Mouse (Mus musculus): ENCODE measurements around the gene Gm21885. TPM values are rescaled to one million over a fixed set of nuclear protein-coding genes. Genes with fewer than 3 reads are reported as not detected.

The Gm21885 gene
- total RNA-seq, 4 experiments from 2014 or later: not detected

DNA sequence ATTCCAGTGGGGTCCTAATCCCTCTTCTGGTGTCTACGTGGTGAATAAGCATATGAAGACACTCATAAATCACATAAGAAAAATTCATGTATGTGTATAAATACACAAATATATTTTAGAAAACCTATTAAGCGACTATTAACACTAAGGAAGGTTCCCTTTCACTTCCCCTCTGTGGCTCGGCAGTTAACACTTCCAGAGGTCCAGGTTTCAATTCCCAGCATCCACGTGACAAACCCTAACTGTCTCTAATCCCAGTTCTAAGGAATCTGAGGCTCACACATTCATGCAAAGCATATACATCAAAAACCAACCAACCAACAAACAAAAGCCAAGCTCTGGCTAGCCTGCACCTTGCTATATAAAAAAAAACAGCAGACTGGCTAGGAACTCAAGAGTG is 35.8 kb downstream of the Gm21885 start:
- DNase-seq (ENCODE audit: low spot score in 2 of 2): no peak

DNA sequence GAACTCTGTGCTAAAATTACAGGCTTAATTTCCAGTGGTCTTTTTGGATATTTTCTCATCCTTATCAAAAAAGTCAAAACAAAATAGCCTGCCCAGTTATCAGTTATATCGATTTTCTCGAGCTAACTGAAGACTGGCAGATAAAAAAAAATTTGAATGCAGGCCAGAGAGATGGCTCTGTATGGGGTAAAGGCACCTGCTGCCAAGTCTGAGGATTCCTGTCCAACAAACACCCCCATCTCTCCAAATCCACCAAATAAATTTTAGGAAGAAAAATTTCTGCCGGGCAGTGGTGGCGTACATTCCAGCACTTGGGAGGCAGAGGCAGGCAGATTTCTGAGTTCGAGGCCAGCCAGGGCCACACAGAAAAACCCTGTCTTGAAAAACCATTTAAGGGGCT is 36.4 kb downstream of the Gm21885 start:
- DNase-seq (ENCODE audit: low spot score in 2 of 2): no peak

DNA sequence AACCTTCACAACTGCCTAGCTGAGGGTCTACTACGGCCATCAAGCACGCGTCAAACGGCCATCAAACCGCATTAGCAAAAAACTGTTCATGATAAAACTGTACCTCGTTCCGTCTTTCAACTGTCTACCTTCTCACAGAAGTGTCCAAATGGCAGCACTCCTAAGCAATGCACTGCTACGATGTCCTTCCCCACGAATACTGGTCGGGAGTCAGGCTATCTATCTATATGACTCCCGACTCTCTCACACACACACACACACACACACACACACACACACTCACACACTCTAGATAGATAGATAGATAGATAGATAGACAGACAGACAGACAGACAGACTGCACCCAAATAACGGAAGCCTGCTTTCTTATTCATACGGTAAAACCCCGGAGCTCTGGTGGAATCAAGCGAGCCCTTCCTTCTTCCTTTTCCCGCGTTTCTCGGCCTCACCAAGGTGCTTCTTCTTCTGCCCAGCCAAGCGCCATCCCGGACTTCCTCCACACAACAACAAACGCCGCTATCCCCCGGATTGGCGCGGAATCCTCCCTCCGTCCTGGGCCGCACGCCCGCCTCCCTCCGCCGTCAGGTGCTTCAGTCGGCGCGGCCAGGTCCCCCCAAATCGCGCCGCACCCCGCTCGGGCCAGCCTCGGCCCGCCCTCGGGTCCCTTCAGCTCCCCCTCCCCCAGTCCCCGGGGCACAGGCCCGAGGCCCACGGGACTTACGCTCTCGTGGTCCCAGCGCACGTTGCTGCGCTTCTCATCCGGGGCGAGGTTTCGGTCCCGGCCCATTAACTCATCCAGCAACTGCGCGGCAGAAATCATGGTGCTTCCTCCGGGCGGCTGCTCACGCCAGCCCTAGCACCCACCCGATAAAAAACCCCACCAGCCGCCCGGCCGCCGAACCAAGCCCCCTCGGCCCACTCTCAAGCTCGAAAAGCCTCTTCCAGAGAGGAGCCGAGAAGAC is 39.6 kb downstream of the Gm21885 start:
- no peak for DNase-seq (ENCODE audit: low spot score in 2 of 2)

- DNase-seq (ENCODE audit: low spot score in 2 of 2): peak; percentile 92
Observed at GRCm38 (mm10) chr11:94321931-94322400, 40.3 kb downstream of the Gm21885 start, which contains the start of gene Luc7l3. TSS of gene Luc7l3 (minus strand) at chr11:94321988.

GRCm38 (mm10) chr11:94322636-94323035 is 41.0 kb downstream of the Gm21885 start:
- no peak for DNase-seq (ENCODE audit: low spot score in 2 of 2)

GRCm38 (mm10) chr11:94323271-94323925 is 41.7 kb downstream of the Gm21885 start:
- no peak for DNase-seq (ENCODE audit: low spot score in 2 of 2)

- no peak for DNase-seq (ENCODE audit: low spot score in 2 of 2)
Observed at GRCm38 (mm10) chr11:94324618-94325017, 42.9 kb downstream of the Gm21885 start.

DNA sequence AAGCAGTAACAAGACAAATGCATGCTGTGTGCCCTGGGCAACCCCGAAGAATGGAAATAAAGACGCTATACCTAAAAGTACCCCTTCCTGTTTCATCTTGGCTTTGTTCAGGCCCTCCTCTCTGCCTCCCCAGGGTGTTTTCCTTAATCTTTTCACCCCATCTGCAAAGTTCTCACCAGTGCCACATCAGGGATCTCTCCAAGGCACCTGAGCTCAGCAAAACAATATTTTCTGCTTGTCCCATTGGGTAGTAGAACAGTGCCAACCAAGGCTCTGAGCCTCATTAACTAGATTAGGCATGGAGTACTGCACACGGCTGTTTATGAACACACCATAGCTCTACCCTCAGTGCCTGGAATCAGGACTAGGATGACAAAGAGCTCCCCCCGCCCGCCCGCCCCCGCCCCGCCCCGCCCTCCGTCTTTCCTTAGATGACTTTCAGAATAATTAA is 45.3 kb downstream of the Gm21885 start:
- DNase-seq (ENCODE audit: low spot score in 2 of 2): no peak

DNA sequence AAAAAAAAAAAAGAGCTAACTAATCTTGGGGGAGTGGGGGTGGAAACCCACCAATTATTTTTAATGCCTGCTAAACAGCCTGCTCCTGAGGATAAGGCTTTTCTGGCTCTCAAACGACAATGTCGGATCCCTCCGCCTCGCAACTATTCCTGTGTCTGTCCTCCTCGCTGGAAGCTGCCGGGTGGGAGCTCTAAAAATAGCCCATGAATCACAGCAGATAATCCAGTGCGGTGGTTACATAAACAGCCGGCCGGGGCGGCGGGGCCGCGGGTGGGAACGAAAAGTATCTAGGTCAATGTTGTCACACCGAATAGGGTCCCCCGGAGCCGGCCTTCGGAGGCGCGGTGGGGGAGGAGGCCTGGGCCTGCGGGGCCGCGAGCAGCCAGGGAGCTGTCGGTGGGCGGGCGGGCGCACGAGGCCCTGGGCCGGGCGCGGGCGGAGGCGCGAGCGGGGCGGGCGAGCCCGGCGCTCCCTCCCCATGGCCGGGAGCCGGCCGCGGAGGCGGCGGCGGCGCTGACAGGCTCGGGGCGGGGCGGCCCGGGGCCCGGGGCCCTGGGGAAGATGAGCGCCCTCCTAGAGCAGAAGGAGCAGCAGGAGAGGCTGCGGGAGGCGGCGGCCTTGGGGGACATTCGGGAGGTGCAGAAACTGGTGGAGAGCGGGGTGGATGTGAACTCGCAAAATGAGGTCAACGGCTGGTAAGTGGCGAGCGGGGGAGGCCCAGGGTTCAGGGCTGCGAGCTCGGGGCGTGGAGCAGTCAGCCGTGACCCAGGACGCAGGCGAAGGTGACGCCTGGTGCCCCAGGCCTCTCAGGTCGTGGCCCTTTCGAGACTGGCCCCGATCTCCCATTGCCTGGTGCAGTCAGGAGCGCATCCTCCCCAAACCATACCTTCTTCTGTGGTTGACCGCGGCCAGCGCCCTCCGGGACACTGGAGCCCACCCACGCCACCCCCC is 46.3 kb downstream of the Gm21885 start, which contains the start of gene Ankrd40:
Gene Ankrd40, plus strand, starts transcription at position 309 of the 951 bp plus-strand sequence.
- peak; percentile 94 to 95 for DNase-seq (ENCODE audit: low spot score in 2 of 2)

DNA sequence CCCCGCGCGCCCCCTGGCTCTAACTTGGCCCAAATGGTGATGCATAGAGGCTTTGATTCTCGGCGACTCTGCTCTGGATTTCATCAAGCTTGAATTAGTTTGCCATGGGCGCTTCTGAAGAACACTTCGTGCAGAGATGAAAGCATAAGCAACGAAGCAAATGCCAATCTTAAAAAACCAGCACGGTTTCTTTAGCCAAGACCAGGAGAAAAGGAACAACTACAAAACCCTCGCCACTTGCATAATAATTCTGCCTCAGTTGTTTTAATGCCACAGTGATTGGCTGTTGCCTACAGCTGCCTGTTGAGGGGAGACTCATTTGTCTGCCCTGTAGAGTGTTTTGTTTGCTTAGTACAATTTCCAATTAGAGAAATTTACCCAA is 47.0 kb downstream of the Gm21885 start:
- DNase-seq (ENCODE audit: low spot score in 2 of 2): no peak

DNA sequence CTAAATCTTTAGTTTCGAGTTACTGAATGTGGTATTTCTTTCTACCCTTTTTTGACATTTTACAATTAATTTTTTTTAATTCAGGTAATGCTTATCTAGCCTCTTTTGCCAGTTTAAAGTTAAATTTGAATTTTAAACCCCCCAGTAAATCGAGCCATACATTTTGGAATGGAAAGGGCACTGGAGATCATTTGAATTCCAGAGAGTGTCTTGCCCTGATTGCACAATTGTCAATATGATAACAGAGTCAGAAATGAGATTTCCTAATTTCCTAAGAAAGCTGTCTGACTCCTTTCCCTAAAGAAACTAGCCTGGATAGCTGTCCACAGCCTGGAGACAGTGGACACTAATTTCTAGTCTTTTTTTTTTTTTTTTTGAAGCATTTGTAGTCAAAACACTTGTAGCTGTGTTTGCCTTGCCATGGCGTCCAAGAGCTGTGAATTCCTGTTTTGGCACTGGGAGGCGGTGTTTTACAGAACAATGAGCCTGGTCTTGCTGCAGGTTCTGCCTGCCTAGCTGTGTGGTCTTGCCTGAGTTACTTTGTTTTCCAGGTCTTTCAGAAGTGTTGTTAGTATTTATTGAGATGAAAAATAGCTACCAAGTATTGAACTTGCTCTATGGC is 47.7 kb downstream of the Gm21885 start:
- no peak for DNase-seq (ENCODE audit: low spot score in 2 of 2)

DNA sequence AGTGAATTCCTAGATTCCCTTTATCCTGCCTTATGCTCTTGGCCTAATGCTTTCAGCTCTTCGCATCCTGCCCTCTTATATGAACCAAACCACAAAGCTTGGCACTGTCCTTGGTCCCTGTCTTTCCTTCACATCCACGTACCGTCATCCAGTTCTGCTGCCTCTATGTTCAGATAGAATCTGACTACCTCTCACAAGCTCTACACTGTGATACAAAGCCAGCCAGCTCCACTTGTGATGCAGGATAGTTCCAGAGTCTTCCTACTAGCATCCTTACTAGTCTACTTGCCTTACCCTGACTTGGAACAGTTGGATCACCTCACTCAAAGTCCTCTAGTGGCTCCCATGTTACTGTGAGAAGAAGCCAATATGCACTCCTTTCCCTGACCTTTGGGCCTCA is 48.5 kb downstream of the Gm21885 start:
- no peak for DNase-seq (ENCODE audit: low spot score in 2 of 2)

GRCm38 (mm10) chr11:94332726-94333125 is 51.1 kb downstream of the Gm21885 start:
- no peak for DNase-seq (ENCODE audit: low spot score in 2 of 2)

GRCm38 (mm10) chr11:94334386-94334968 is 52.8 kb downstream of the Gm21885 start:
- no peak for DNase-seq (ENCODE audit: low spot score in 2 of 2)

Other genes starting within 250 kb of the Gm21885 start
- 100 to 1,000 TPM; 196 to 240 (median 221) TPM for gene Tob1, start 70.4 kb upstream of the Gm21885 start, total RNA-seq (2022)
- gene Wfikkn2, start 35.9 kb upstream of the Gm21885 start, total RNA-seq (2022): 10 to 100 TPM; 12.1 to 16.7 (median 13.5) TPM
- gene Luc7l3, start 40.1 kb downstream of the Gm21885 start, total RNA-seq (2022): 10 to 100 TPM; 21.7 to 37.7 (median 28.2) TPM
- gene Ankrd40, start 46.1 kb downstream of the Gm21885 start, total RNA-seq (2022): 100 to 1,000 TPM; 219 to 291 (median 246) TPM
- gene Abcc3, start 111.1 kb downstream of the Gm21885 start, total RNA-seq (2022): under 1 TPM; 0.17 to 0.65 (median 0.36) TPM
- gene Cacna1g, start 192.3 kb downstream of the Gm21885 start, total RNA-seq (2022): 1 to 10 TPM in 2 of 4 experiments, under 1 TPM in 2; 0.63 to 1.3 (median 0.86) TPM
- not detected for gene Spata20, start 204.3 kb downstream of the Gm21885 start, total RNA-seq (2022)
- under 1 TPM in 1 of 4 experiments, not detected in 3; 0.11 TPM for gene Epn3, start 218.1 kb downstream of the Gm21885 start, total RNA-seq (2022)
- not detected for gene Mycbpap, start 239.9 kb downstream of the Gm21885 start, total RNA-seq (2022)

All from gastrocnemius, adult 8-10 months (tissue).